Mouse (Mus musculus) MEL (cell line): Measurements from ENCODE around the gene Klhdc7b.

Experiments
- CTCF ChIP-seq, 3 experiments: IDR thresholded peaks in 2 of 3; conservative IDR thresholded peaks in 1 of 3; 2 replicates each; pipeline ENCODE4 v1.5.1; 2011 to 2012; ENCODE audit warnings: low read length in 3 of 3, low read depth in 2 of 3, mild to moderate bottlenecking in 2 of 3, improper control_type of control experiment in 1 of 3, inconsistent platforms in 1 of 3, mixed read lengths in 1 of 3, moderate library complexity in 1 of 3; ENCODE audit not compliant: control insufficient read depth in 1 of 3, insufficient read depth in 1 of 3, poor library complexity in 1 of 3, severe bottlenecking in 1 of 3
- ETS1 ChIP-seq: IDR thresholded peaks from 2 replicates; pipeline ENCODE4 v1.6.1; 2012; ENCODE audit warnings: low read depth, mild to moderate bottlenecking, inconsistent platforms, low read length, improper control_type of control experiment, moderate library complexity
- GATA1 ChIP-seq: IDR thresholded peaks from 2 replicates; pipeline ENCODE4 v1.6.1; 2011; ENCODE audit warnings: low read depth, low read length, improper control_type of control experiment
- MAX ChIP-seq: IDR thresholded peaks from 2 replicates; pipeline ENCODE4 v1.6.1; 2011; ENCODE audit warnings: low read length, improper control_type of control experiment
- MAZ ChIP-seq: IDR thresholded peaks from 2 replicates; pipeline ENCODE4 v1.6.1; 2012; ENCODE audit warnings: low read depth, mild to moderate bottlenecking, inconsistent platforms, low read length, improper control_type of control experiment
- MXI1 ChIP-seq: IDR thresholded peaks from 2 replicates; pipeline ENCODE4 v1.6.1; 2011; ENCODE audit warnings: mild to moderate bottlenecking, low read depth, low read length, improper control_type of control experiment
- NRF1 ChIP-seq: IDR thresholded peaks from 2 replicates; pipeline ENCODE4 v1.6.1; 2014; ENCODE audit warnings: low read depth, mild to moderate bottlenecking, inconsistent platforms, low read length, improper control_type of control experiment, moderate library complexity; ENCODE audit not compliant: poor library complexity, insufficient read depth, severe bottlenecking
- POLR2A ChIP-seq, 2 experiments: IDR thresholded peaks; 2 replicates each; pipeline ENCODE4 v1.6.1; 2011 to 2012; ENCODE audit warnings: low read length in 2 of 2, mild to moderate bottlenecking in 2 of 2, control low read depth in 1 of 2, improper control_type of control experiment in 1 of 2, low read depth in 1 of 2, moderate library complexity in 1 of 2; ENCODE audit not compliant: control insufficient read depth in 1 of 2, insufficient read depth in 1 of 2, poor library complexity in 1 of 2
- POLR2AphosphoS2 ChIP-seq: IDR thresholded peaks from 2 replicates; pipeline ENCODE4 v1.6.1; 2011; ENCODE audit warnings: low read length, improper control_type of control experiment
- SIN3A ChIP-seq: IDR thresholded peaks from 2 replicates; pipeline ENCODE4 v1.6.1; 2012; ENCODE audit warnings: low read length, improper control_type of control experiment, inconsistent platforms
- SMC3 ChIP-seq: IDR thresholded peaks from 2 replicates; pipeline ENCODE4 v1.6.1; 2011; ENCODE audit warnings: low read depth, low read length, improper control_type of control experiment
- USF1 ChIP-seq: IDR thresholded peaks from 2 replicates; pipeline ENCODE4 v1.6.1; 2014; ENCODE audit warnings: low read depth, mild to moderate bottlenecking, inconsistent platforms, low read length, improper control_type of control experiment, moderate library complexity
- USF2 ChIP-seq, 2 experiments: IDR thresholded peaks; 2 replicates each; pipeline ENCODE4 v1.6.1; 2011 to 2012; ENCODE audit warnings: improper control_type of control experiment in 2 of 2, low read length in 2 of 2, borderline replicate concordance in 1 of 2, inconsistent platforms in 1 of 2, low read depth in 1 of 2, mild to moderate bottlenecking in 1 of 2; ENCODE audit not compliant: insufficient read depth in 1 of 2

DNA sequence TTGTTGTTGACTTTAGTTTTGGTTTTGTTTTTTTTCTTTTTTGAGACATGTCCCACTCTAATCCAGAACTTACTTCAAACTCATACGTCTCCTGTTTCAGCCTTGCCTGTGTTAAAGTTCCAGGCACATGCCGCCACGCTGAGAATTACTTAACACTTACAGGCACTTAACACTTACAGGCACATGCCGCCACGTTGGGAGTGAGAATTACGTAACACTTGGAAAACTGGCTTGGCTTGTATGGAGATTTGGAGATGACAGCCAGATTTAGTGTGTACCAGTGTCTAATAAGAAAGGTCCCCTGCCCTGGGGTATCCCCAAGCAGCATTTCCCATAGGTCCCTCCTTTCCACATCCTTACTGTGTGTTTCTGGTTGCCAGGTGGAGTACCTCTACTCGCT is 21.7 kb upstream of the Klhdc7b start:
- TF ChIP-seq SIN3A (no peak), MAX (no peak), GATA1 (no peak), USF2 (IDR thresholded peaks at IDR 0.05; ENCODE audit: borderline replicate concordance in 1 of 2, insufficient read depth in 1 of 2, low read depth in 1 of 2, low read length in 2 of 2) (no peak), ETS1 (no peak), POLR2AphosphoS2 (no peak), MAZ (no peak), MXI1 (no peak), USF1 (no peak), POLR2A (IDR thresholded peaks at IDR 0.05; ENCODE audit: control insufficient read depth in 1 of 2, insufficient read depth in 1 of 2, low read depth in 1 of 2, low read length in 2 of 2, poor library complexity in 1 of 2) (no peak), SMC3 (no peak), NRF1 (no peak), CTCF (IDR thresholded peaks at IDR 0.05 in 2 of 3, conservative IDR thresholded peaks at IDR 0.05 in 1 of 3; ENCODE audit: control insufficient read depth in 1 of 3, insufficient read depth in 1 of 3, low read depth in 2 of 3, low read length in 3 of 3, poor library complexity in 1 of 3, severe bottlenecking in 1 of 3) (no peak)
